Mouse (Mus musculus) cortical plate, adult 2 months (tissue): ENCODE results near the gene Gdi1.

ENCODE experiments used
- CTCF ChIP-seq: fragments of 200-500 bp; IDR thresholded peaks from 2 replicates; pipeline ENCODE4 v1.5.1; 2011; ENCODE audit warnings: mild to moderate bottlenecking, control low read depth, low read length; ENCODE audit not compliant: insufficient read depth; ENCODE audit errors: extremely low read depth
- POLR2A ChIP-seq: fragments of 200-500 bp; IDR thresholded peaks from 2 replicates; pipeline ENCODE4 v1.6.1; 2011; ENCODE audit warnings: mild to moderate bottlenecking, low read length, control low read depth; ENCODE audit not compliant: insufficient read depth; ENCODE audit errors: extremely low read depth

DNA sequence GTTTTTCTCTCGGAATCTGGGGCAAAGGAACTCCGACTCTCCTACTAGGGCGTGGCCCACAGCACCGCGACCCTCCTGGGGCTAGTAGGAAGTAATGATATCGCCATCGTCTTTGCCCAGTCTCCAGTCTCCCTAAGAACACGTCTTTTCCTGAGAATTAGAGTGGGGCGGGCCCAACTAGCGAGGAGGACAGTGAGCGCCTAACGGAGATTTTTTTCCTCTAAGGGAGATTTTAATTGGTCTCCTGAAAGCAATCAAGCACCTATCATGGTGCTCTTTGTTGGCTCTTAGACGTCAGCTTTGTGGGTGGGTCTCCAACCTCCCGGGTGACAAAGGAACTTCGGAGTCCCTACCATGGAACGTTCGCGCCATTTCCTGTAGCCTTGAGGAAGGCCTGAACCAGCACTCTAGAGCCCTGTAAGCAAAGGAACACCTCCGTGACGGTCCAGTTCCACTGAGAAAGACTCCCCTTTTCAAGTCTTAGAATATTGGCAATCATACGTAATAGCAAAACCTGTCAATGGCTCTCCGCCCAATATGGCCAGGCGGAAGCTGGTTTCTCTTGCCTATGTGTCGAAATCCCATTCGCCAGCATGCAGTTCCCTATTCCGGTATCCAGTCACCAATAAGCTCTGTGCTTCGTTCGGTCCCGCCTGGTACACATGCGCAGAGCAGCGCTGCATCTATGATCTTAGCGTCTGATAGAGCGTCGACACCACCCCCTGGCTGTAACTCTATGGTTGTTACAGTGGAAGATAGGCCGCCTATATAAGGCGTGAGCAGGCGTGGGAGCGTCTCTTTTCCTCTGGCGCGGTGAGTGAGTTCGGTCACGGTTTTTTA, 34.5 kb upstream of the Gdi1 start, which contains the start of gene Rpl10:
- TF ChIP-seq CTCF (no peak), POLR2A (no peak)
